Mouse (Mus musculus) heart, adult 2 months (tissue): ENCODE data around the gene Anxa4.

Source experiments
- CTCF ChIP-seq: fragments of 200-600 bp; IDR thresholded peaks from 2 replicates; pipeline ENCODE4 v1.8.1; 2022; ENCODE audit warnings: antibody characterized with exemption, mild to moderate bottlenecking, moderate library complexity
- POLR2A ChIP-seq: fragments of 200-500 bp; IDR thresholded peaks from 2 replicates; pipeline ENCODE4 v1.6.1; 2011; ENCODE audit warnings: mild to moderate bottlenecking, low read depth, low read length, control low read depth; ENCODE audit not compliant: insufficient read depth

- TF ChIP-seq POLR2A, result no peak
- no peak for TF ChIP-seq CTCF
Observed at GRCm38 (mm10) chr6:86767465-86767864, 25.9 kb downstream of the Anxa4 start.
